Mouse (Mus musculus) liver, embryonic 14.5 days (tissue): Measurements from ENCODE around the gene Rnase12.

ENCODE experiments used
- CTCF ChIP-seq: IDR thresholded peaks from 2 replicates; pipeline ENCODE4 v1.5.1; 2016; ENCODE audit warnings: antibody characterized with exemption, low read depth, control low read depth
- EP300 ChIP-seq: IDR thresholded peaks from 2 replicates; pipeline ENCODE4 v1.6.1; 2016; ENCODE audit warnings: antibody characterized with exemption, low read depth

DNA sequence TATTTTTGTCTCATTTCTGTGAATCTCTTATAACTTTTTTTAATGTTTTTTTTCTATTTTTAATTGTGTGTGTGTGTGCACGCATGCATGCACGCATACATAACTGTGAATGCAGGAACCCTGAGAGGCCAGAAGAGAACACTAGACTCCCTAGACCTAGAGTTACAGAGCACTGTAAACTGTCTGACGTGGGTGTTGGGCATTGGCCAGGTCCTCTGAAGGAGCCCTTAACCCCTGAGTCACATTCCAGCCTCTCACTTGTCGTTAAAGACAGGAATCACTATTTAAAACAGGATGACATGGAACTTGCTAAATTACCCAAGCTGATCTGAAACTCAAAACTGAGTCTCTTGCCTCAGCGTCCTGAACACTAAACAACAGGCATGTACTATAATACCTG, 5.5 kb downstream of the Rnase12 start:
- TF ChIP-seq CTCF (no peak), EP300 (no peak)
